Mouse (Mus musculus): ENCODE measurements at regions not wholly inside any gene's neighbourhood (a gene's known extent, or its start where the extent isn't known, plus 50 kb on each side); places are given as distances from the start of the nearest gene placed in this dataset.

- TF ChIP-seq MAFK (IDR thresholded peaks at IDR 0.05; ENCODE audit: insufficient read depth, low read depth, low read length) (no peak), CHD2 (IDR thresholded peaks at IDR 0.05; ENCODE audit: low read depth, low read length) (no peak)
These were observed 94.0 kb downstream of the Sp3 start for GRCm38 (mm10) chr2:72886250-72886649.
